ENCODE assay signal across 8 mouse cellular contexts in genomic region chr2:77519341-77519740, GRCm38 (mm10).
DNase-seq lines count a peak whose midpoint lies in the region; ATAC-seq and TF ChIP-seq lines count a peak whose summit lies in the region.

No protein-coding gene starts in this region.

- peaks cover 3% of the 10 kb centered on the region; the same call in 1 of the 2 replicates for H3K4me1 ChIP-seq in lung, postnatal 0 days (ENCODE audit: insufficient read depth, low read depth, low read length)
- no peaks in the 10 kb centered on the region; the same call in 1 of the 2 replicates for H3K4me1 ChIP-seq in forebrain, embryonic 11.5 days (replicated peaks; ENCODE audit: control insufficient read depth, insufficient read depth, low read length)

- no peaks in the 10 kb centered on the region for H3K27me3 ChIP-seq in lung, postnatal 0 days (replicated peaks; ENCODE audit: insufficient read depth, low read length)
- no peaks in the 10 kb centered on the region for H3K27me3 ChIP-seq in forebrain, embryonic 11.5 days (ENCODE audit: control insufficient read depth, insufficient read depth, low read length)

- H3K4me2 ChIP-seq in lung, postnatal 0 days (replicated peaks; ENCODE audit: low read depth, low read length): peak overlapping the region; percentile 57
- peak overlapping the region; percentile 70 for H3K4me2 ChIP-seq in forebrain, embryonic 11.5 days (ENCODE audit: low read depth, low read length, severe bottlenecking)

- no peak for TF ChIP-seq CTCF in lung, postnatal 0 days (IDR thresholded peaks at IDR 0.05)

- WGBS in lung, postnatal 0 days: 1% methylated on average over 14 of the region's 14 CpGs
- WGBS in forebrain, embryonic 11.5 days: 0% methylated on average over 14 of the region's 14 CpGs

- H3K36me3 ChIP-seq in lung, postnatal 0 days (ENCODE audit: insufficient read depth, low read length): no peaks in the 10 kb centered on the region
- H3K36me3 ChIP-seq in forebrain, embryonic 11.5 days (ENCODE audit: control insufficient read depth, insufficient read depth, low read length): no peaks in the 10 kb centered on the region

- ATAC-seq in lung, postnatal 0 days: peak; percentile 48
- peak; percentile 58 for ATAC-seq in forebrain, embryonic 11.5 days (replicated peaks; ENCODE audit: low FRiP score)
- peak; percentile 25; the same call in 1 of the 2 replicates for ATAC-seq in megakaryocyte, adult 5-6 weeks (ENCODE audit: poor library complexity, severe bottlenecking)

- no peaks in the 10 kb centered on the region for H3K9me3 ChIP-seq in lung, postnatal 0 days (ENCODE audit: low read length)
- no peaks in the 10 kb centered on the region for H3K9me3 ChIP-seq in forebrain, embryonic 11.5 days (ENCODE audit: control insufficient read depth, low read length)

- no peak overlapping the region for H3K9ac ChIP-seq in lung, postnatal 0 days (replicated peaks; ENCODE audit: low read depth)
- H3K9ac ChIP-seq in forebrain, embryonic 11.5 days (ENCODE audit: low read length): no peak overlapping the region

- TF ChIP-seq EP300 in lung, postnatal 0 days (IDR thresholded peaks at IDR 0.05): no peak

- H3K4me3 ChIP-seq in lung, postnatal 0 days (ENCODE audit: low read depth, low read length): peak overlapping the region; percentile 39
- peak overlapping the region; percentile 32 for H3K4me3 ChIP-seq in forebrain, embryonic 11.5 days (ENCODE audit: low read depth, low read length)

- no peak overlapping the region for H3K27ac ChIP-seq in lung, postnatal 0 days (ENCODE audit: low read length)
- no peak overlapping the region for H3K27ac ChIP-seq in forebrain, embryonic 11.5 days (ENCODE audit: low read depth, low read length)

- peak; percentile 61 for DNase-seq in lung, postnatal 0 days (ENCODE audit: low spot score)
- DNase-seq in lung, postnatal 25 days (ENCODE audit: low spot score): no peak
- DNase-seq in forebrain, embryonic 11.5 days (ENCODE audit: low spot score): no peak
- DNase-seq in kidney, adult 9 months: peak; percentile 44
- DNase-seq in telencephalon, adult 2 months (ENCODE audit: low read depth, low spot score): peak; percentile 23
- DNase-seq in right cerebral cortex, postnatal 10 days (ENCODE audit: low spot score in 2 of 2): no peak
- no peak for DNase-seq in thymus, postnatal 36 days

Comparison
In these comparisons a context has a peak if more than half of its experiments do, and no peak if none do; other contexts are left out.
1. DNase-seq: peak in lung, postnatal 0 days (single experiment), kidney, adult 9 months (single experiment) and telencephalon, adult 2 months (single experiment); none in lung, postnatal 25 days (single experiment), forebrain, embryonic 11.5 days (single experiment), right cerebral cortex, postnatal 10 days (0 of 2) and thymus, postnatal 36 days (0 of 2).
2. Peak in every context shown above with its lines, with median percentiles within 50 percentile points of each other: ATAC-seq.